Mouse (Mus musculus) embryonic facial prominence, embryonic 15.5 days (tissue): ENCODE results near the gene Map3k19. TPM values are rescaled to one million over a fixed set of nuclear protein-coding genes. Genes with fewer than 3 reads are reported as not detected.

Experiments
- ATAC-seq: fragments of 200-750 bp; cut with Nextera tagmentation; 2 replicates; pipeline ENCODE4 v1.8.0; 2017; ENCODE audit warnings: low read depth, moderate TSS enrichment; ENCODE audit not compliant: insufficient number of reproducible peaks, low FRiP score, low TSS enrichment
- H3K27ac ChIP-seq: fragments of 300-500 bp; sonication (generic); replicated peaks from 2 replicates; pipeline ENCODE4 v1.5.1; 2015; ENCODE audit warnings: mild to moderate bottlenecking, inconsistent platforms
- H3K27me3 ChIP-seq: fragments of 300-500 bp; sonication (generic); 2 replicates; pipeline ENCODE4 v1.6.1; 2015; ENCODE audit warnings: inconsistent platforms
- H3K36me3 ChIP-seq: fragments of 300-500 bp; sonication (generic); 2 replicates; pipeline ENCODE4 v1.6.1; 2015; ENCODE audit warnings: mild to moderate bottlenecking, inconsistent platforms
- H3K4me1 ChIP-seq: fragments of 300-500 bp; sonication (generic); 2 replicates; pipeline ENCODE4 v1.6.1; 2015; ENCODE audit warnings: inconsistent platforms
- H3K4me2 ChIP-seq: fragments of 300-500 bp; sonication (generic); replicated peaks from 2 replicates; pipeline ENCODE4 v1.6.1; 2015; ENCODE audit warnings: mild to moderate bottlenecking, inconsistent platforms
- H3K4me3 ChIP-seq: fragments of 300-500 bp; sonication (generic); replicated peaks from 2 replicates; pipeline ENCODE4 v1.5.1; 2015; ENCODE audit warnings: mild to moderate bottlenecking, inconsistent platforms
- H3K9ac ChIP-seq: fragments of 300-500 bp; sonication (generic); 2 replicates; pipeline ENCODE4 v1.6.1; 2015; ENCODE audit warnings: inconsistent platforms
- H3K9me3 ChIP-seq: fragments of 300-500 bp; sonication (generic); replicated peaks from 2 replicates; pipeline ENCODE4 v1.6.1; 2016; ENCODE audit warnings: inconsistent platforms
- WGBS: fragments of 180-500 bp; shearing (Covaris S2); methylation state at CpG from one replicate; pipeline ENCODE4 v1.1.7; 2015; 5-methylcytosine and 5-hydroxymethylcytosine counted together
- polyA plus RNA-seq: library from polyadenylated mRNA; unstranded; fragments of >200 nt; fragmentation: Nextera tagmentation; extraction: Ambion mirVana; gene quantifications from 2 replicates; pipeline ENCODE4 v1.2.1, GENCODE M21; 2015

Gene Map3k19
- polyA plus RNA-seq, 1 experiment from 2014 or later, result 1.6 TPM

- Histone ChIP-seq H3K9me3 (no peaks in the 10 kb centered on the region), H3K36me3 (peaks cover 21% of the 10 kb centered on the region), H3K27me3 (no peaks in the 10 kb centered on the region), H3K27ac (no peak overlapping the region), H3K4me1 (0 out of 2 replicates have a peak, but pooled peaks cover 4% of the 10 kb centered on the region), H3K4me2 (no peak overlapping the region), H3K9ac (no peak overlapping the region), H3K4me3 (no peak overlapping the region)
- no peak for ATAC-seq
- 46% methylated on average over 4 of the region's 4 CpGs for WGBS
Observed at GRCm38 (mm10) chr1:127796341-127796740, 58.5 kb downstream of the Map3k19 start.

GRCm38 (mm10) chr1:127795087-127795769 is 59.6 kb downstream of the Map3k19 start:
- 68% methylated on average over 6 of the region's 6 CpGs for WGBS
- Histone ChIP-seq H3K36me3 (peaks cover 18% of the 10 kb centered on the region), H3K4me1 (0 out of 2 replicates have a peak, but pooled peaks cover 4% of the 10 kb centered on the region), H3K27me3 (no peaks in the 10 kb centered on the region), H3K27ac (no peak overlapping the region), H3K4me3 (no peak overlapping the region), H3K9me3 (no peaks in the 10 kb centered on the region), H3K4me2 (no peak overlapping the region), H3K9ac (no peak overlapping the region)
- ATAC-seq, result no peak

DNA sequence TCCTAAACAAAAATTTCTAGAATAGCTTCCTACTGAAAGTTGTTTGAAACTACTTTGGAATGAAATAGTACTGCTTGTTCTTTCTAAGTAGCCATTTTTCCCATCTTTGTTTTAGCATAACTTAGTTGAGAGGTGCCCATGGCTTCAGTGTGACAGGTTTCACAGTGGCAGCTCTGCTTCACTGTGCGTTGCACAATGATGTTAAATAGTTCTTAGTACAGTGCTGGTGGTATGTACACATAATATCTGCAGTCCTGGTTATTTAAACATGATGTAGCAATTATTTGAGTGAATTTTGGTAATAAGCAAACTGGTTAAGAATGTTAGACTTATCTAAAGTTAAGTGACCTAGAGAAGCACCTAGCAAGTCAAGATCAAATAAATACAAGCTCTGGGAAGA is 61.4 kb downstream of the Map3k19 start:
- Histone ChIP-seq H3K4me2 (no peak overlapping the region), H3K27ac (no peak overlapping the region), H3K27me3 (no peaks in the 10 kb centered on the region), H3K9me3 (no peaks in the 10 kb centered on the region), H3K4me3 (no peak overlapping the region), H3K9ac (no peak overlapping the region), H3K4me1 (0 out of 2 replicates have a peak, but pooled peaks cover 10% of the 10 kb centered on the region), H3K36me3 (peaks cover 9% of the 10 kb centered on the region; the same call in 1 of the 2 replicates)
- ATAC-seq, result no peak
- WGBS, result 81% methylated on average over 1 of the region's 1 CpGs

- WGBS, result 49% methylated on average over 6 of the region's 6 CpGs
- no peak overlapping the region for H3K4me2 ChIP-seq
- peaks cover 14% of the 10 kb centered on the region; the same call in 1 of the 2 replicates for H3K4me1 ChIP-seq
- no peak overlapping the region for H3K4me3 ChIP-seq
- no peaks in the 10 kb centered on the region for H3K27me3 ChIP-seq
- peaks cover 6% of the 10 kb centered on the region; the same call in 1 of the 2 replicates for H3K36me3 ChIP-seq
- H3K9me3 ChIP-seq, result no peaks in the 10 kb centered on the region
- no peak overlapping the region for H3K27ac ChIP-seq
- no peak for ATAC-seq
- no peak overlapping the region for H3K9ac ChIP-seq
Observed at GRCm38 (mm10) chr1:127788943-127789342, 65.9 kb downstream of the Map3k19 start.

GRCm38 (mm10) chr1:127785882-127786281 is 68.9 kb downstream of the Map3k19 start:
- no peak for ATAC-seq
- H3K27ac ChIP-seq, result no peak overlapping the region
- WGBS, result 67% methylated on average over 1 of the region's 1 CpGs
- H3K27me3 ChIP-seq, result no peaks in the 10 kb centered on the region
- H3K4me3 ChIP-seq, result no peak overlapping the region
- no peak overlapping the region for H3K9ac ChIP-seq
- H3K36me3 ChIP-seq, result no peaks in the 10 kb centered on the region
- no peaks in the 10 kb centered on the region for H3K9me3 ChIP-seq
- H3K4me2 ChIP-seq, result no peak overlapping the region
- H3K4me1 ChIP-seq, result peaks cover 38% of the 10 kb centered on the region

DNA sequence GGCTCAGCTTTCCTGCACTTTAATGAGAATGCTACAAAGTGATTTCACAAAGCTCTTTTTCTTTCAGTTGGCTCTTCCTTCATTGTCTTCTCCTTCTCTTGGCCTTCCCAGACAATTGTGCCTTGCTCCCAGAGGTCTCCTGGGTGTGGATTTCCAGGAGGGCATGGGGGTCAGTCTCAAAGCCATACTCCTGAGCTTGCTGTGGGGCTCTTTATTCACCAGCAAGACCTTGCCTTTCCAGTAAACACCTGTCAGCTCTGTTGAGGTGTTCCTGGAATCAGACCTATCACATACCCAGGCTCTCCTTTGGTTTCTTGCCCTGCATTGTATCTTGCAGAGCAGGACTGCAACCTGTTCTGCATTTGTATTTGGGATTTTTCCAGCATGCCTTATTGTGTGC is 71.0 kb downstream of the Map3k19 start:
- Histone ChIP-seq H3K9ac (no peak overlapping the region), H3K27ac (no peak overlapping the region), H3K4me3 (no peak overlapping the region), H3K4me2 (no peak overlapping the region), H3K9me3 (no peaks in the 10 kb centered on the region), H3K27me3 (no peaks in the 10 kb centered on the region), H3K36me3 (no peaks in the 10 kb centered on the region), H3K4me1 (peaks cover 46% of the 10 kb centered on the region)
- ATAC-seq, result no peak

DNA sequence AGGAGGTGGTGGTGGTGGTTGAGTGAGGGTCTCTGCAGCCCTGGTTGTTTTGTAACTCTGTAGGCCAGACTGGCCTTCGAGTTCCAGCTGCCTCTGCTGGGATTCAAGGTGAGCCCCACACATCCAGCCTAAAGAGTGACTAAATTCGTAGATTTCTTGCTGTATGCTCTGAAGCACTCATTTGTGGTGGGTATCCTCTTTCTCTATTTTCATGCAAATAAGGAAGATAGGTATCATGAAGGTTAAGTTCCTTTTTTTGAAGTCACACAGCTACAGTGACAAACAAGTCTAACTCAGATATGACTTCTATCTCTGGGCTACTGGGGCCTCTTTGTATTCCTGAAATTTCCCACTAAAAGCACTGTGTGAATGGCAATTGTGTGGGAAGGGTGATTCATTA is 74.0 kb downstream of the Map3k19 start:
- no peak for ATAC-seq
- Histone ChIP-seq H3K4me2 (no peak overlapping the region), H3K36me3 (no peaks in the 10 kb centered on the region), H3K27ac (no peak overlapping the region), H3K4me1 (peaks cover 47% of the 10 kb centered on the region), H3K9me3 (no peaks in the 10 kb centered on the region), H3K9ac (no peak overlapping the region), H3K4me3 (no peak overlapping the region), H3K27me3 (no peaks in the 10 kb centered on the region)
- WGBS, result 74% methylated on average over 2 of the region's 2 CpGs

DNA sequence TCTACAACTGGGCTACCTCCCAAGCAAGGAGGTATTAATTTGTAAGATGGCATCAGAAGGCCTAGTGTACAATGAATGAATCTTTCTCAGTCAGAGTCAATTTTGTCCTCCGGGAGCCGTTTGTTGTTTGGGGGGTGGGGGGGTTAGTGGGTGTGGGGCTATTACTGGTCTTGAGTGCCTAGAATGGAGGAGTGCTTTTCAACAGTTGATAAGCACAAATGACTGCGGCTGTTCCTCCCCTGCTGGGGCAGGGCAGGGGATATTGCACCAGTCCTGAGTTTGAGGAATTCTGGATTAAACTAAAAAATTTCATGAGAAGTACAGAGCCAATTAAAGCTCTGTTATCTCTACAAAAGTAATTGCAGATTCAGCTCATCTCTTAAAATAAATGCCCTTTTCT is 74.7 kb downstream of the Map3k19 start:
- H3K4me3 ChIP-seq, result no peak overlapping the region
- no peak overlapping the region for H3K4me2 ChIP-seq
- 46% methylated on average over 3 of the region's 3 CpGs for WGBS
- H3K9ac ChIP-seq, result no peak overlapping the region
- no peaks in the 10 kb centered on the region for H3K36me3 ChIP-seq
- H3K9me3 ChIP-seq, result no peaks in the 10 kb centered on the region
- peaks cover 47% of the 10 kb centered on the region for H3K4me1 ChIP-seq
- H3K27me3 ChIP-seq, result no peaks in the 10 kb centered on the region
- H3K27ac ChIP-seq, result no peak overlapping the region
- ATAC-seq, result no peak

DNA sequence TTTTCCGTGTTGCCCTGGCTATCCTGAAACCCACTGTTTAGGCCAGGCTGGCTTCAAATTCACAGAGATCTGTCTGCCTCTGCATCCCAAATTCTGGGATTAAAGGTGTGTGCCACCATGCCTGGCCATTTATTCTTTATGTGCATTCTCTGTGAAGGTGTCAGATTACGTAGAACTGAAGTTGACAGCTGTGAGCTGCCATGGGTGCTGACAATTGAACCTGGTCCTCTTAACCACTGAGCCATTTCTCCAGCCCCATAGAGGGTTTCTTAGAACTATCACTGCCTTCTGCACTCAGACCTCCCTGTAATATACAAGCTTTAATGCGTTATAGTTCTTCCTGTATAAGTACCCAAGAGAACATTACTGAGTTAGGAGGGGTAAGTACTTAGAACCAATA is 76.2 kb downstream of the Map3k19 start:
- Histone ChIP-seq H3K4me2 (no peak overlapping the region), H3K27me3 (no peaks in the 10 kb centered on the region), H3K27ac (no peak overlapping the region), H3K9me3 (no peaks in the 10 kb centered on the region), H3K36me3 (no peaks in the 10 kb centered on the region), H3K4me3 (no peak overlapping the region), H3K9ac (no peak overlapping the region), H3K4me1 (peaks cover 43% of the 10 kb centered on the region)
- ATAC-seq, result no peak
- WGBS, result 86% methylated on average over 3 of the region's 3 CpGs

GRCm38 (mm10) chr1:127776246-127776645 is 78.6 kb downstream of the Map3k19 start:
- H3K36me3 ChIP-seq, result no peaks in the 10 kb centered on the region
- 0 out of 2 replicates have a peak overlapping the region, but pooled peaks have one; percentile 0 for H3K4me3 ChIP-seq
- no peaks in the 10 kb centered on the region for H3K27me3 ChIP-seq
- no peak overlapping the region for H3K27ac ChIP-seq
- no peak for ATAC-seq
- H3K9ac ChIP-seq, result no peak overlapping the region
- WGBS, result 53% methylated on average over 6 of the region's 6 CpGs
- peak overlapping the region; percentile 59 for H3K4me2 ChIP-seq
- H3K9me3 ChIP-seq, result no peaks in the 10 kb centered on the region
- H3K4me1 ChIP-seq, result peaks cover 29% of the 10 kb centered on the region

GRCm38 (mm10) chr1:127775206-127775720 is 79.6 kb downstream of the Map3k19 start:
- H3K27ac ChIP-seq, result no peak overlapping the region
- peak overlapping the region; percentile 59 for H3K4me2 ChIP-seq
- no peaks in the 10 kb centered on the region for H3K9me3 ChIP-seq
- peaks cover 26% of the 10 kb centered on the region for H3K4me1 ChIP-seq
- peak overlapping the region; percentile 91 for H3K4me3 ChIP-seq
- no peak for ATAC-seq
- peak overlapping the region; percentile 87; the same call in 1 of the 2 replicates for H3K9ac ChIP-seq
- no peaks in the 10 kb centered on the region for H3K36me3 ChIP-seq
- H3K27me3 ChIP-seq, result no peaks in the 10 kb centered on the region
- WGBS, result 6% methylated on average over 10 of the region's 10 CpGs

- ATAC-seq, result peak; percentile 15
- Histone ChIP-seq H3K9me3 (no peaks in the 10 kb centered on the region), H3K9ac (peak overlapping the region; percentile 87), H3K27ac (peak overlapping the region; percentile 96), H3K4me1 (peaks cover 21% of the 10 kb centered on the region), H3K4me3 (peak overlapping the region; percentile 91), H3K36me3 (no peaks in the 10 kb centered on the region), H3K27me3 (no peaks in the 10 kb centered on the region), H3K4me2 (peak overlapping the region; percentile 59)
- under 1% methylated on average over 31 of the region's 31 CpGs for WGBS
Observed at GRCm38 (mm10) chr1:127774501-127774880, 80.3 kb downstream of the Map3k19 start.
